Mouse (Mus musculus) forebrain, embryonic 12.5 days (tissue): ENCODE measurements around the gene Nup50. TPM values are rescaled to one million over a fixed set of nuclear protein-coding genes. Genes with fewer than 3 reads are reported as not detected.
"Not testable (repeated sequence)": the region's sequence is repeated elsewhere in the genome, so short reads cannot be mapped to it uniquely, and the experiment has no call there.

Source experiments
- ATAC-seq: fragments of 200-750 bp; cut with Nextera tagmentation; 2 replicates; pipeline ENCODE4 v1.8.0; 2017; ENCODE audit warnings: moderate TSS enrichment; ENCODE audit not compliant: low FRiP score
- H3K27ac ChIP-seq: fragments of 300-500 bp; sonication (generic); 2 replicates; pipeline ENCODE4 v1.5.1; 2016; ENCODE audit warnings: mild to moderate bottlenecking
- H3K27me3 ChIP-seq: fragments of 300-500 bp; sonication (generic); 2 replicates; pipeline ENCODE4 v1.6.1; 2016; ENCODE audit warnings: mild to moderate bottlenecking
- H3K36me3 ChIP-seq: fragments of 300-500 bp; sonication (generic); replicated peaks from 2 replicates; pipeline ENCODE4 v1.6.1; 2016; ENCODE audit warnings: mild to moderate bottlenecking
- H3K4me1 ChIP-seq: fragments of 300-500 bp; sonication (generic); 2 replicates; pipeline ENCODE4 v1.6.1; 2016
- H3K4me2 ChIP-seq: fragments of 300-500 bp; sonication (generic); 2 replicates; pipeline ENCODE4 v1.6.1; 2016; ENCODE audit warnings: mild to moderate bottlenecking, moderate library complexity
- H3K4me3 ChIP-seq: fragments of 300-500 bp; sonication (generic); replicated peaks from 2 replicates; pipeline ENCODE4 v1.5.1; 2016; ENCODE audit warnings: mild to moderate bottlenecking
- H3K9ac ChIP-seq: fragments of 300-500 bp; sonication (generic); 2 replicates; pipeline ENCODE4 v1.6.1; 2016; ENCODE audit warnings: mild to moderate bottlenecking
- H3K9me3 ChIP-seq: fragments of 300-500 bp; sonication (generic); 2 replicates; pipeline ENCODE4 v1.6.1; 2016
- WGBS: fragments of 180-500 bp; shearing (Covaris S2); methylation state at CpG from one replicate; pipeline ENCODE4 v1.1.7; 2016; 5-methylcytosine and 5-hydroxymethylcytosine counted together
- polyA plus RNA-seq: library from polyadenylated mRNA; unstranded; fragments of >200 nt; fragmentation: Nextera tagmentation; extraction: Ambion mirVana; gene quantifications from 2 replicates; pipeline ENCODE4 v1.2.1, GENCODE M21; 2016

Gene Nup50
- 64.0 and 72.5 TPM in 2 replicates for polyA plus RNA-seq

DNA sequence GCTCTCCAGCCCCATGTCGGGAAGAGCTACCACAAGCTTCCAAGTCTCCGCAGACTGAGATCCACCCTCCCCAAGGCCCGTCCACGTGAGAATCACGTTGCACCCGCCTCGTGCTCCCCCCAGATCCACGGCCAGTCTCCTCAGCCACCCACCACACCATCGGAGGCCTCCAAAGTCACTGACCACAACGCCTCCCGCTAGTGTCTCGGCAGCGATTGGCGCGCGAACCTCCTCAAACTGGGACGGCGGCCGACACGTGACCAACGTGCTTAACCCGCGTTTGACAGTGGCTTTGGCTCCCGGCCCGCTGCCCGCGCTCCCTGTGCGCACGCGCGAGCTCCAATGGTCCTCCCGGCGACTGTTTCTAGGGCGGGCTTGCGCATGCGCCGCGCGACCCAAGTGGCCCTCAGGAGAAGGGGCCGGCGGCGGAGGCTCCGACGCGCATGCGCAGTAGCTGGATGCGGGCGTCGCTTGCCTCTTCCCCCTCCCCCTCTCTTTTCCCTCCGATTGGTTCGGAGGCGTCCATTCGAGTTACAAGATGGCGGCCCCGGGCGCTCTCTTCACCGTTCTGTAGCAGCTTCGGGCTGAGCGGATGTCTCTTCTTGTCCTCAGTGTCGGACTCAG lies at the start of gene Nup50:
Gene Nup50 (plus strand): TSS at position 528 of the 624 bp plus-strand sequence.
- Histone ChIP-seq H3K4me1 (peaks cover 28% of the 10 kb centered on the region), H3K9ac (peak within 1 kb of the TSS; percentile 98), H3K4me3 (peak within 1 kb of the TSS; percentile 91), H3K4me2 (peak within 1 kb of the TSS; percentile 85), H3K27me3 (no peaks in the 10 kb centered on the region), H3K27ac (peak within 1 kb of the TSS; percentile 94), H3K36me3 (peaks cover 8% of the 10 kb centered on the region), H3K9me3 (no peaks in the 10 kb centered on the region)
- ATAC-seq: peak; percentile 91
- under 1% methylated on average over 60 of the region's 60 CpGs for WGBS

DNA sequence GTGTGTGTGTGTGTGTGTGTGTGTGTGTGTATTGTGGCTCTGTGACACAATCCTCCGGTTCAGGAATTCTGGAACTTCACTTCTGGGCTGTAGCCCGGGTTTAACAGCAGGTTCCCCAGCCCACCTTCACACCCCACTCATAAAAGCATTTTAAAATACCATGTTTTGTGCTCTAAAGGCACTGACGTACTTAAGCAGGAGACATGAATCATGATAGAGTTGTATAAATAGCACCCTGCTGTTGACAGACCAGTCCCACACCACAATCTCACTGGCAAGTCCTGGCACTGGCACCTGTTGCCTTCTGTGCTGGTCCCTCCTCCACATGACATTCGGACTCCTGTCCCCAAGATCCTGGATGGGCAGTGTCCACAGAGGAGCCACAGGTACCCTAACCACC lies 49.3 kb upstream of the Nup50 start:
- Histone ChIP-seq H3K9ac (no peak overlapping the region), H3K36me3 (no peaks in the 10 kb centered on the region), H3K4me3 (no peak overlapping the region), H3K27ac (no peak overlapping the region), H3K27me3 (no peaks in the 10 kb centered on the region), H3K9me3 (no peaks in the 10 kb centered on the region), H3K4me1 (no peaks in the 10 kb centered on the region), H3K4me2 (no peak overlapping the region)
- WGBS: 88% methylated on average over 4 of the region's 4 CpGs
- ATAC-seq: no peak

DNA sequence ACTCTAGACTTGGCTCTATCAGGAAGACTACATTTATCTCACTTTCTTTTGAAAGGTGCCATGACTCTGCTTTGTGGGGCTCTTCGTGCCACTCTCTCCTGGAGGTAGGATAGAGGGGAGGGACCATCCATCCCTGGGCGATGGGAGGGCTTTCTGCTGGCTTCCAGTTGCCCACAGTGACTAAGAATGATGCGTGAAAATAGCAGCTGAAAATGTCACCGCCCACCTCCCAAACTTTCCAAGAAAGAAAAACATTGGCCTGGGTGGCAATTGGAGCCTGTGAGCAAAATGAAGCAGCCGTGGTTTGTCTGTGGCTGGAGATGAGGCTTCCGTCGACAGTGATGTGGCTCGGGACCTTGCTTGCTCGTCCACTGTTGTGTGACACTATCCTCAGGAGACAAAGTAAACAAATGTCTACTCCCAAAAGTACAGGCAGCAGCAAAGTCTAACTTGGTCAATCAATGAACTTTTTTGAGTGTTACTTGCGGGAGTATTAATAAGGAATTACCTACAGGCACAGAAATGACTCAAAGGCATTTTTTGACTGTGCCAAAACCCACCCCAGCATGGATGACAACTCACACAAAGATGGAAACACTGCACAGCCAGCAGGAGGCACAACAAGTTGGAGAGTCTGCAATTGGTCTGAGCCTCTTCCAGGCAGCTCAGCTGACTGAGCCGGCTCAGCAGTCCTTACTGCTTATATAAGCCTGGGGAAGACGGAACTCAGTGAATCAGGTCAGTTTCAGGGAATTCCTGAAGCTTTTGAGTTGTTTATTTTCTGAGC lies 46.0 kb upstream of the Nup50 start:
- no peak overlapping the region for H3K27ac ChIP-seq
- no peaks in the 10 kb centered on the region for H3K27me3 ChIP-seq
- no peak overlapping the region for H3K4me2 ChIP-seq
- H3K4me3 ChIP-seq: no peak overlapping the region
- 88% methylated on average over 12 of the region's 12 CpGs for WGBS
- no peaks in the 10 kb centered on the region for H3K4me1 ChIP-seq
- H3K9ac ChIP-seq: no peak overlapping the region
- H3K9me3 ChIP-seq: no peaks in the 10 kb centered on the region
- no peaks in the 10 kb centered on the region for H3K36me3 ChIP-seq
- no peak for ATAC-seq

DNA sequence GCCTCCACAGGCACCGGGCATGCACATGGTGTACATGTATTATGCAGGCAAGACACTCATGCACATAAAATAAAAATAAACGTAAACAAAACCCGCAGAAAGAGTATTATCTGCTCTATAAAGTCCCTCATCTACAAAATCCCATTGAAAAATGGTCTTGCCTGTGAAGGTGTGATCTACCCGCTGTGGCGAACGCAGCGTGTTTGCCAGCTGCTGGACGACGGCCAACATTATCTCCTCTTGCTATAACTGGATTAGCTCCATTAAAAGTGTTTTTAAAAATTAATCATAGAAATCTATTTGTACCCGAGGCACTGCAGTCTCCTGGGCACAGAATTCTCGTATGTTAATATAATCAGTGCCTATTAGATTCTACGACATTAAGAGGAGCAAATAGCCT lies 35.1 kb upstream of the Nup50 start:
- WGBS: 83% methylated on average over 12 of the region's 12 CpGs
- no peak overlapping the region for H3K4me2 ChIP-seq
- no peak overlapping the region for H3K9ac ChIP-seq
- H3K4me1 ChIP-seq: peaks cover 12% of the 10 kb centered on the region
- no peak overlapping the region for H3K27ac ChIP-seq
- no peaks in the 10 kb centered on the region for H3K27me3 ChIP-seq
- H3K9me3 ChIP-seq: no peaks in the 10 kb centered on the region
- ATAC-seq: no peak
- H3K4me3 ChIP-seq: no peak overlapping the region
- H3K36me3 ChIP-seq: no peaks in the 10 kb centered on the region

DNA sequence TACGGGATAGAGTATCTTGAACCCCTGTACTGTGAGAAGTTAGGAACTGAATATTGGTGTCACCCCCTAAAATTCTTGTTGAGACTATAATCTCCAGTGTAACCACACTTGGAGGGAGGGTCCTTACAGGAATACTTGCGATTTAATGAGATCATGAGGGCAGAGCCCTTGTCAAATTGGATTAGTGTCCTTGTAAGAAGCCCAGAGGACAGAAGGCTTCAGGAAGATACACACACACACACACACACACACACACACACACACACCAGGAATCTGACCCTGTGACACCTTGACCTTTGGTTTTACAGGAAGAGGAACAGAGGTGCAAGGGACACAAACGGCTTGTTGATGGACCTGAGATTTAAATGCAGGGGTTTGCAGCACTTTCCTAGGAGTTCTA lies 32.0 kb upstream of the Nup50 start:
- no peak for ATAC-seq
- no peaks in the 10 kb centered on the region for H3K27me3 ChIP-seq
- H3K27ac ChIP-seq: no peak overlapping the region
- no peak overlapping the region for H3K9ac ChIP-seq
- peaks cover 12% of the 10 kb centered on the region for H3K4me1 ChIP-seq
- H3K36me3 ChIP-seq: no peaks in the 10 kb centered on the region
- 47% methylated on average over 3 of the region's 3 CpGs for WGBS
- H3K9me3 ChIP-seq: 0 out of 2 replicates have a peak, but pooled peaks cover 3% of the 10 kb centered on the region
- H3K4me3 ChIP-seq: no peak overlapping the region
- H3K4me2 ChIP-seq: no peak overlapping the region

DNA sequence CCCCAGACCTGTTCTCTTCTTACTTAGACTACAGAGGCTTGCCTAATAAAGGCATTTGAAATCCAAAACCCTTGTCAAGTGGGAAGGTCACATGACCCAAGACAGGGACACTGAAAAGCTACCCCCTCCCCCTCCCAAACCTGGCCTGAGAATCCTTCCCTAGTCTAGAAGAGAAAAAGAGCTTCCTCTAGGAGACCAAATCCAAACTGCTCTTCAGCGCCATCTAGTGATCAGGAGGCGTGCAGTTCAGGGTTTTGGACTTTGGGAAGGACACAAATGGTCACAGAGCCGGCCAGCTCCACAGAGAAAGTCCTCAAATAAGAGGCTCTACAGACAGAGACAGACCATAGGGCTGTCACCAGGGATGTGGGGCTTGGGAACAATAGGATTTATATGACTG lies 31.6 kb upstream of the Nup50 start:
- Histone ChIP-seq H3K9me3 (0 out of 2 replicates have a peak, but pooled peaks cover 3% of the 10 kb centered on the region), H3K4me3 (no peak overlapping the region), H3K4me2 (no peak overlapping the region), H3K4me1 (peaks cover 12% of the 10 kb centered on the region), H3K9ac (no peak overlapping the region), H3K36me3 (no peaks in the 10 kb centered on the region), H3K27me3 (no peaks in the 10 kb centered on the region), H3K27ac (no peak overlapping the region)
- ATAC-seq: peak; percentile 44; the same call in 1 of the 2 replicates
- 4% methylated on average over 3 of the region's 3 CpGs for WGBS

DNA sequence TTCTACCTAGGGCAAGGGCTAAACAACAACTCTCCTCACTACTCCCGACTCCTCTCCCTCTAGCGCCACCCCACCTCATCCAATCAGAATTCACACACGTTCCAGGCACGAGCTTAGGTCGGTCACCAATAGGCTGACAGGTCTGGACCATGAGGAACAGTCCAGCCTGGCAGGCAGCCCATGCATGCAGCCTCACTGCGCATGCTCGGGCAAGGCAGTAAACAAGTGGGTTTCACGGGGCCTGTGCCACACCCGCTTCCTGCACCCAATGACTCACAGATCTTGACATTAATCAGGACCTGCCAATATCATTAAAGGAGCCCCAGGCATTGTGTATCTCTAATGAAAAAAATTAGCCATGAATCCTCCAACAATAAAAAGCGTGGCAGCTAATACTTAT lies 27.0 kb upstream of the Nup50 start:
- not testable (repeated sequence) for H3K4me2 ChIP-seq, H3K27me3 ChIP-seq, H3K36me3 ChIP-seq, H3K9me3 ChIP-seq, H3K9ac ChIP-seq, H3K27ac ChIP-seq, H3K4me3 ChIP-seq, ATAC-seq
- peaks cover 15% of the 10 kb centered on the region for H3K4me1 ChIP-seq
- WGBS: 77% methylated on average over 10 of the region's 10 CpGs

DNA sequence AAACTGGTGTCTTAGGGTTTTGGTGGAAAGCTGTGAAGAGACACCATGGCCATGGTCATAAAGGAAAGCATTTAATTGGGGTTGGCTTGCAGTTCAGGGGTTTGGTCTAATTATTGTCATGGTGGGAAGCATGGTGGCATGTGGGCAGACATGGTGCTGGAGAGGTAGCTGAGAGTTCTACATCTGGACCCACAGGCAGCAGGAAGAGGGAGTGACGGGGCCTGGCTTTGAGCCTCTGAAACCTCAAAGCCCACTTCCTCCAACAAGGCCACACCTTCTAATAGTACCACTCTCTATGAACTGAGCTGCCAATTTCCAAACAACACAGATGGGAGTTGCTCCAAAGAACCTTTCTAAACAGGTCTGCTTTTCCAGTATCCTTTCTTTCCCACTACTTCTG lies 26.5 kb upstream of the Nup50 start:
- Histone ChIP-seq H3K9ac (no peak overlapping the region), H3K27me3 (no peaks in the 10 kb centered on the region), H3K4me2 (no peak overlapping the region), H3K9me3 (0 out of 2 replicates have a peak, but pooled peaks cover 3% of the 10 kb centered on the region), H3K27ac (no peak overlapping the region), H3K4me1 (peaks cover 11% of the 10 kb centered on the region), H3K36me3 (no peaks in the 10 kb centered on the region), H3K4me3 (no peak overlapping the region)
- WGBS: 100% methylated on average over 1 of the region's 1 CpGs
- no peak for ATAC-seq

DNA sequence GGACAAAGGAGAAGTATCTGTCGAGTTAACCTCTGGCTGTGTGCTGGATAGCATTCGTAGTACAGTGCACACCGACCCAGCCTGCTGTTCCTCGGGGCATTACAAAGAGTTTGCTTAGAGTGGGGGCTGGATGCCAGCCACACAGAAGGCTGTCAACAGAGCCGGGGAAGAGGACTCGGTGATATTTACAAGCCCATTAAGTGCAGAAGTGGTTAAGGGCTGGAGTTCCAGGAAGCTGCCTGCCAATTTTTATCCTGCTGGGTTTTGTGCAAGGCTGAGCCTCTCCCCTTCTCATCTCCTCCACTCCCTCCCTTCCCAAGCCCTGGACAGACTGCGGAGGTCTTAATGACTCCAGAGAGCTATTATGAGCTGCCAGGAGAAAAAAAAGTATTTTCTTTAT lies 25.1 kb upstream of the Nup50 start:
- H3K27me3 ChIP-seq: no peaks in the 10 kb centered on the region
- H3K4me2 ChIP-seq: 0 out of 2 replicates have a peak overlapping the region, but pooled peaks have one; percentile 11
- no peak overlapping the region for H3K4me3 ChIP-seq
- H3K9ac ChIP-seq: no peak overlapping the region
- WGBS: 43% methylated on average over 7 of the region's 7 CpGs
- no peak for ATAC-seq
- 0 out of 2 replicates have a peak, but pooled peaks cover 3% of the 10 kb centered on the region for H3K9me3 ChIP-seq
- H3K27ac ChIP-seq: peak overlapping the region; percentile 47
- H3K36me3 ChIP-seq: no peaks in the 10 kb centered on the region
- peaks cover 11% of the 10 kb centered on the region for H3K4me1 ChIP-seq

DNA sequence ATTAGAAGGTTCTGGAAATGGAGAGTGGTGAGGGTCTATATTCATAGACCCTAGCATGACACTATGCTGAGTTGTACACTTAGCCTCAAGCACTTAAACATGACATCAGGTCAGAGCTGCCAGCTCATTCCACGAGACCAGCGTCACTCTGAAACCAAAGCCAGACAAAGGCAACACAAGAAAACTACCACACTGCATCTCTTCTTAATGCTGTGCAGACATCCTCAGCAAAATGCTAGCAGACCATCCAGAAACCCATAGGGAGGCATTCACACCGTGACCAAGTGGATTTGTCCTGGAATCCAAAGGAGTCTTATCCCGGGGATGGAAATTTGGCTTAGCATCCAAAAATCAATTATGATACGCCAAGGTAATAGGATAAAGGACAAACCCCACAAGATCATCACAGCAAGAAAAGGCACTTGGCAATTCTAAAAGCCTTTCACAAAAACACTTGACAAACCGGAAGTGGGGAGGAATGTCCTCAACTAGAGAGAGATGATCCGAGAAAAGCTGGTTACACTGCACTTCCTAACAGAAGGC lies 19.3 kb upstream of the Nup50 start:
- no peaks in the 10 kb centered on the region for H3K9me3 ChIP-seq
- WGBS: 75% methylated on average over 7 of the region's 7 CpGs
- H3K4me1 ChIP-seq: no peaks in the 10 kb centered on the region
- no peak overlapping the region for H3K4me2 ChIP-seq
- no peak overlapping the region for H3K27ac ChIP-seq
- no peaks in the 10 kb centered on the region for H3K36me3 ChIP-seq
- H3K9ac ChIP-seq: no peak overlapping the region
- no peak overlapping the region for H3K4me3 ChIP-seq
- no peaks in the 10 kb centered on the region for H3K27me3 ChIP-seq
- ATAC-seq: no peak

DNA sequence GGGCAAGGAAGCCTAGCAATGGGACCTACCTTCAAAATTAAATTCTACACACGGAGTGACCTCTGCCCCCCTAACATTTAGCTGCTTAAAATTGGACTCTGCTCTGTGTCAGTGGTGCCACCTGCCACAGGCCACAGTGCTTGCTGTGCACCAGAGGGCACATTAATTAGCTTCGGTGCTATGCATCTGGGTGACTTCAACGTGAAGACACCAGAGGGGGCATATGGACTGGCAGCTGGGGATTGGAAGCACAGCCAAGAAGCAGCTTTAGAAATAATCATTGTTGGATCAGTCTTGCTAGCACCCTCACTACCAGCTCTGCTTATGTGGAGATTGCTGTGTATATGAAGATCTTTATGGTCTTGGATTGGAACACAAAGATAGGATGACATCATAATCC lies 10.0 kb upstream of the Nup50 start:
- Histone ChIP-seq H3K9me3 (no peaks in the 10 kb centered on the region), H3K9ac (no peak overlapping the region), H3K27ac (no peak overlapping the region), H3K4me3 (no peak overlapping the region), H3K36me3 (peaks cover 12% of the 10 kb centered on the region; the same call in 1 of the 2 replicates), H3K4me2 (no peak overlapping the region), H3K27me3 (no peaks in the 10 kb centered on the region), H3K4me1 (no peaks in the 10 kb centered on the region)
- no peak for ATAC-seq
- 89% methylated on average over 3 of the region's 3 CpGs for WGBS

DNA sequence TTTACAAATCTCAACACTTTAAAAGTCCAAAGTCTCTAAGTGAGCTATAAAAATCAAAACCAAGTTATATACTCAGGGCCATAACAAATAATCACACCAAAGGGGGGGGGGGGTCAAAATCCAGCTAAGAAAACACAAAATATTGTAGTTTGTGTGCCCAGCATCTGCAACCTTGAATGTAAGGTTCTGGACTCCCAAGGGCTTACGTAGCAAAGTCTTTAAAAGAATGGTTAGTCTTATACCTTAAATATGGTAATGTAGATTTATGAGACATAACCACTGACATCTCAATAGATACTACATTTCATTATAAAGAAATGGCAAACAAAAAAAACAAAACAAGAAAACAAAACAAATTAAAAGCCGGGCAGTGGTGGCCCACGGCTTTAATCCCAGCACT lies 3.3 kb upstream of the Nup50 start, which contains the start of gene Gm29666:
Gene Gm29666 (minus strand): TSS at position 101 of the 400 bp plus-strand sequence.
- Histone ChIP-seq H3K4me1 (peaks cover 18% of the 10 kb centered on the region), H3K9ac (no peak within 1 kb of the TSS), H3K27me3 (no peaks in the 10 kb centered on the region), H3K4me2 (no peak within 1 kb of the TSS), H3K4me3 (no peak within 1 kb of the TSS), H3K9me3 (no peaks in the 10 kb centered on the region), H3K36me3 (no peaks in the 10 kb centered on the region), H3K27ac (no peak within 1 kb of the TSS)
- WGBS: 97% methylated on average over 3 of the region's 3 CpGs
- ATAC-seq: no peak
